Mouse (Mus musculus) testis, adult 2 months (tissue): ENCODE measurements at regions not wholly inside any gene's neighbourhood (a gene's known extent, or its start where the extent isn't known, plus 50 kb on each side); places are given as distances from the start of the nearest gene placed in this dataset.

Experiments used
- CTCF ChIP-seq: fragments of 200-500 bp; IDR thresholded peaks from 2 replicates; pipeline ENCODE4 v1.5.1; 2012; ENCODE audit warnings: low read depth, mild to moderate bottlenecking, inconsistent platforms, low read length, moderate library complexity; ENCODE audit not compliant: control insufficient read depth, insufficient read depth, insufficient replicate concordance
- POLR2A ChIP-seq: fragments of 200-500 bp; IDR thresholded peaks from 2 replicates; pipeline ENCODE4 v1.6.1; 2012; ENCODE audit warnings: low read depth, mild to moderate bottlenecking, inconsistent platforms, low read length, moderate library complexity; ENCODE audit not compliant: control insufficient read depth

GRCm38 (mm10) chr11:112847146-112847545 lies 65.1 kb downstream of the Sox9 start:
- TF ChIP-seq CTCF (no peak), POLR2A (no peak)
